Mouse (Mus musculus) stomach, embryonic 14.5 days (tissue): Measurements from ENCODE around the gene Spint5. TPM values are rescaled to one million over a fixed set of nuclear protein-coding genes. Genes with fewer than 3 reads are reported as not detected.

ENCODE experiments used
- ATAC-seq: fragments of 200-750 bp; cut with Nextera tagmentation; 2 replicates; pipeline ENCODE4 v1.8.0; 2017; ENCODE audit warnings: low read depth, moderate TSS enrichment; ENCODE audit not compliant: insufficient number of reproducible peaks, insufficient read depth, low FRiP score
- H3K27ac ChIP-seq: fragments of 300-500 bp; sonication (generic); 2 replicates; pipeline ENCODE4 v1.5.1; 2014; ENCODE audit warnings: mild to moderate bottlenecking, low read length, moderate library complexity, mixed read lengths
- H3K27me3 ChIP-seq: fragments of 300-500 bp; sonication (generic); 2 replicates; pipeline ENCODE4 v1.6.1; 2014; ENCODE audit warnings: low read length, control low read depth, mixed read lengths; ENCODE audit not compliant: control insufficient read depth, insufficient read depth
- H3K36me3 ChIP-seq: fragments of 300-500 bp; sonication (generic); 2 replicates; pipeline ENCODE4 v1.6.1; 2014; ENCODE audit warnings: mild to moderate bottlenecking, control low read depth, low read length, moderate library complexity, mixed read lengths; ENCODE audit not compliant: control insufficient read depth, insufficient read depth
- H3K4me1 ChIP-seq: fragments of 300-500 bp; sonication (generic); 2 replicates; pipeline ENCODE4 v1.6.1; 2014; ENCODE audit warnings: low read length, control low read depth, mixed read lengths; ENCODE audit not compliant: control insufficient read depth, insufficient read depth
- H3K4me2 ChIP-seq: fragments of 300-500 bp; sonication (generic); replicated peaks from 2 replicates; pipeline ENCODE4 v1.6.1; 2014; ENCODE audit warnings: low read depth, low read length, control low read depth
- H3K4me3 ChIP-seq: fragments of 300-500 bp; sonication (generic); 2 replicates; pipeline ENCODE4 v1.5.1; 2014; ENCODE audit warnings: low read depth, low read length, control low read depth
- H3K9ac ChIP-seq: fragments of 300-500 bp; sonication (generic); replicated peaks from 2 replicates; pipeline ENCODE4 v1.6.1; 2014; ENCODE audit warnings: low read depth, mild to moderate bottlenecking, control low read depth, low read length, moderate library complexity, mixed read lengths
- H3K9me3 ChIP-seq: fragments of 300-500 bp; sonication (generic); 2 replicates; pipeline ENCODE4 v1.6.1; 2016; ENCODE audit warnings: low read depth, low read length, control low read depth; ENCODE audit not compliant: control insufficient read depth
- WGBS: fragments of 180-500 bp; shearing (Covaris S2); extraction: QIAGEN DNeasy Blood & Tissue Kit; methylation state at CpG from one replicate; pipeline ENCODE4 v1.1.7; 2014; 5-methylcytosine and 5-hydroxymethylcytosine counted together
- polyA plus RNA-seq: library from polyadenylated mRNA; unstranded; fragments of >200 nt; fragmentation: Nextera tagmentation; extraction: Ambion mirVana; gene quantifications from 2 replicates; pipeline ENCODE4 v1.2.1, GENCODE M21; 2014

The Spint5 gene
- polyA plus RNA-seq = not detected in 2 replicates

- ATAC-seq = no peak
- no peak within 1 kb of the TSS for H3K4me2 ChIP-seq
- no peaks in the 10 kb centered on the region for H3K9me3 ChIP-seq
- no peak within 1 kb of the TSS for H3K9ac ChIP-seq
- no peaks in the 10 kb centered on the region for H3K36me3 ChIP-seq
- H3K4me1 ChIP-seq = no peaks in the 10 kb centered on the region
- WGBS = 69% methylated on average over 6 of the region's 6 CpGs
- H3K4me3 ChIP-seq = no peak within 1 kb of the TSS
- H3K27me3 ChIP-seq = no peaks in the 10 kb centered on the region
- no peak within 1 kb of the TSS for H3K27ac ChIP-seq
These were observed at the start of gene Spint5 for GRCm38 (mm10) chr2:164715005-164715404. TSS of gene Spint5 (plus strand) at chr2:164715305.

DNA sequence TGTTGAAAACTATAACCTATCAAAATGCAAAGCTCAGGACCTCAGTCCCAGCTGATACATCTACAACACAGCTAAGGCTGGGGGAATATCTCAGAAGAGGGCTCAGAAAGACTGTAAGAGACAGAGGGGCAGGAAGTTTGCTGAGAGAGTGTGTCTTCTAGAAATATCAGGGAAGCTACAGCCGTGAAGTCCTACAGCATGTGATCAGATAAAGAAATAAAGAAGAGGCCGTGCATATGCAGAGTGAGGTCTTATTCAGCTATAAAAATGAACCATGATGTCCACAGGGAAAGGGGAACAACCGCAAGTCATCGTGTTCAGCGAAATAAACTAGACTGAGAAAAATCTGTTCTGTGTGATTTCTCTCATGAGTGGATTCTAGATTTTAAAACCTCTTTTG is 44.8 kb upstream of the Spint5 start:
- Histone ChIP-seq H3K27ac (no peak overlapping the region), H3K36me3 (no peaks in the 10 kb centered on the region), H3K4me2 (no peak overlapping the region), H3K4me3 (no peak overlapping the region), H3K9me3 (no peaks in the 10 kb centered on the region; the same call in 1 of the 2 replicates), H3K4me1 (no peaks in the 10 kb centered on the region), H3K9ac (no peak overlapping the region), H3K27me3 (no peaks in the 10 kb centered on the region)
- 71% methylated on average over 5 of the region's 5 CpGs for WGBS
- no peak for ATAC-seq

DNA sequence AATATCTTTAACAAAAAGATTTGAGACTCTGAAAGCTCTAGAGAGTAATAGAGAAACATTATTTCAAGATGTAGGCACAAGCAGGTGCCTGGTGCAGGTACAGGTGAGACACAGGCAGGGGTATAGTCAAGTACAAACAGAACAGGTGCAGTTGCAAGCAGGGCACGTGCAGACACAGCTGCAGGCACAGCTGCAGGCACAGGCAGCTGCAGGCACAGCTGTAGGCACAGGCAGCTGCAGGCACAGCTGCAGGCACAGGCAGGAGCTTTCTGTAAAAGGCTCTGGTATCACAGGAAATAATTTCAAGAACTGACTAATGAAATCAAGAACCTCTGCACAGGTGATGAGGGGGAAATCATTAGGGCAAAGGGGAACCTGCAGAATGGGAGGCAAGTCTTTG is 44.2 kb upstream of the Spint5 start:
- Histone ChIP-seq H3K4me1 (no peaks in the 10 kb centered on the region), H3K36me3 (no peaks in the 10 kb centered on the region), H3K4me2 (no peak overlapping the region), H3K4me3 (no peak overlapping the region), H3K27ac (no peak overlapping the region), H3K27me3 (no peaks in the 10 kb centered on the region), H3K9me3 (no peaks in the 10 kb centered on the region; the same call in 1 of the 2 replicates), H3K9ac (no peak overlapping the region)
- no peak for ATAC-seq
- WGBS = 11% methylated on average over 1 of the region's 1 CpGs

- no peak for ATAC-seq
- Histone ChIP-seq H3K4me2 (no peak within 1 kb of the TSS), H3K4me1 (no peaks in the 10 kb centered on the region; the same call in 1 of the 2 replicates), H3K27me3 (no peaks in the 10 kb centered on the region), H3K9me3 (no peaks in the 10 kb centered on the region; the same call in 1 of the 2 replicates), H3K9ac (no peak within 1 kb of the TSS), H3K27ac (no peak within 1 kb of the TSS), H3K4me3 (no peak within 1 kb of the TSS), H3K36me3 (no peaks in the 10 kb centered on the region)
- WGBS = 72% methylated on average over 7 of the region's 7 CpGs
These were observed 41.1 kb upstream of the Spint5 start, which contains the start of gene Wfdc11 for GRCm38 (mm10) chr2:164673987-164674386. TSS of gene Wfdc11 (minus strand) at chr2:164674087.

- Histone ChIP-seq H3K4me1 (no peaks in the 10 kb centered on the region; the same call in 1 of the 2 replicates), H3K4me3 (no peak overlapping the region), H3K27ac (no peak overlapping the region), H3K9ac (no peak overlapping the region), H3K4me2 (no peak overlapping the region), H3K27me3 (no peaks in the 10 kb centered on the region), H3K36me3 (no peaks in the 10 kb centered on the region), H3K9me3 (no peaks in the 10 kb centered on the region; the same call in 1 of the 2 replicates)
- ATAC-seq = no peak
- 79% methylated on average over 7 of the region's 7 CpGs for WGBS
These were observed 39.0 kb upstream of the Spint5 start for GRCm38 (mm10) chr2:164676103-164676502.

DNA sequence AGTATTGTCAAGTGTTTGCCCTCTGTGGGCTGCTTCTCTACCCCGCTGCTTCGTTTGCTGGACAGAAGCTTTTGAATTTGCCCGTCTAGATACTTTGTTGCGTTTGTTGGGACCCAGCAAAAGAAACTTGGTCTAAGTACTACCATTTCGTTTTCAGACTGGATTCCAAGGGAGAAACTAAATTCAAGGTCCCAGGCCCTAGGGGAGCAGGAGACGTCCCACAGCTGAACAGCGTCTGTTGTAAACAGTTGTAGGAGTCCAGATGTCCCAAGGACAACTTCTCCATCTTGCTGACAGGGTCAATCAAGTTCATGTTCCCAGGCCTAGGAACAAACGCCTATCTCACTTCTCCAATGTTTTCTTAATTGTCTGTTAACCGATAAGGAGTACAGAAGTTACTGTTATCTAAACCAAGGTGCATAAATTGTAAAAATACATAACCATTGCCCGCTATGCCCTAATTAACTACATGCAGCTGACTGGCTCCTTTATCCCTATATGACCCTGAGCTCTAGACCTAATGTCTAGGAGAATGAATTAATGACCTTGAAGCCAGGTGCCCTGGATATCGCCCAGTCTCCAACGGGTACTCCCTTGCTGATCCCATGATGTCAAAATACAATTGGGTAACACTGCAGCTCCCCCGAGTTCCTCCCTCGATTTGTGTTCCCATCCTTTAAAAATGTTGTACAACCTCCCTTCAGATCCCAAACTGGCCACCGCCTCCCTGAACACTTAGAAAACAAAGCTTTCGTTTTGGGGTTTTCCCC is 38.0 kb upstream of the Spint5 start:
- 70% methylated on average over 16 of the region's 16 CpGs for WGBS
- Histone ChIP-seq H3K4me3 (no peak overlapping the region), H3K4me2 (no peak overlapping the region), H3K4me1 (no peaks in the 10 kb centered on the region; the same call in 1 of the 2 replicates), H3K36me3 (no peaks in the 10 kb centered on the region), H3K9me3 (no peaks in the 10 kb centered on the region; the same call in 1 of the 2 replicates), H3K27me3 (no peaks in the 10 kb centered on the region), H3K27ac (no peak overlapping the region), H3K9ac (no peak overlapping the region)
- ATAC-seq = no peak

GRCm38 (mm10) chr2:164678848-164679625 is 36.1 kb upstream of the Spint5 start:
- no peak overlapping the region for H3K9ac ChIP-seq
- H3K4me3 ChIP-seq = peak overlapping the region; percentile 3; the same call in 1 of the 2 replicates
- H3K9me3 ChIP-seq = no peaks in the 10 kb centered on the region
- H3K4me1 ChIP-seq = no peaks in the 10 kb centered on the region; the same call in 1 of the 2 replicates
- no peaks in the 10 kb centered on the region for H3K36me3 ChIP-seq
- H3K4me2 ChIP-seq = peak overlapping the region; percentile 32
- H3K27ac ChIP-seq = no peak overlapping the region
- peak; percentile 63; the same call in 1 of the 2 replicates for ATAC-seq
- WGBS = 19% methylated on average over 19 of the region's 19 CpGs
- H3K27me3 ChIP-seq = no peaks in the 10 kb centered on the region

DNA sequence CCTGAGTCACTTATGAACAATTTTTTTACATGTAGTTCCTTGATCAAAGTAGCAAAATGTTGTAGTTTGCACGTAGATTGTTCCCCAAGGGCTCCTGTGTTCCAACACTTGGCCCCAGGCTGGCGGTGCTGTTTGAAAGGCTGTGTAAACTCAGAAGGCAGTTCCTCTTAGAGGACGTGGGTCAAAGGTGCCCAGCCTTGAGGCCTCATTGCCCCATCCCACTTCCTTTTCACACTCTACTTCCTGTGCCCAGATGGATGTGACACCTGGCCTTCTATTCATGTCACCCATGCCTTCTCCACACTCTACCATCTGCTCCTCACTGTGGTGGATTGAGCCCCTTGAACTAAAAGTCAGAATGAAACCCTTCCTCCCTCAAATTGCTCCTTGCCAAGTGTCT is 35.2 kb upstream of the Spint5 start:
- no peak overlapping the region for H3K27ac ChIP-seq
- WGBS = 30% methylated on average over 3 of the region's 3 CpGs
- H3K4me3 ChIP-seq = no peak overlapping the region
- no peaks in the 10 kb centered on the region for H3K36me3 ChIP-seq
- H3K4me2 ChIP-seq = no peak overlapping the region
- no peak overlapping the region for H3K9ac ChIP-seq
- H3K27me3 ChIP-seq = no peaks in the 10 kb centered on the region
- no peak for ATAC-seq
- H3K4me1 ChIP-seq = no peaks in the 10 kb centered on the region; the same call in 1 of the 2 replicates
- H3K9me3 ChIP-seq = no peaks in the 10 kb centered on the region
